Mouse (Mus musculus): ENCODE results near the gene Golga7b. TPM values are rescaled to one million over a fixed set of nuclear protein-coding genes. Genes with fewer than 3 reads are reported as not detected.
A peak's percentile ranks its signal among the peaks of the same experiment; 100 is the strongest.

Gene Golga7b
- polyA plus RNA-seq, 1 experiment from 2014 or later: not detected

GRCm38 (mm10) chr19:42256611-42257240 lies 9.4 kb downstream of the Golga7b start:
- DNase-seq (ENCODE audit: low spot score) (no peak), ATAC-seq (ENCODE audit: insufficient number of reproducible peaks, low FRiP score, low TSS enrichment, low read depth) (no peak)
- Histone ChIP-seq H3K4me1 (ENCODE audit: control insufficient read depth, insufficient read depth, low read length) (no peaks in the 10 kb centered on the region), H3K27me3 (ENCODE audit: control insufficient read depth, insufficient read depth, low read length) (peaks cover 9% of the 10 kb centered on the region), H3K9me3 (ENCODE audit: control insufficient read depth, low read length) (no peaks in the 10 kb centered on the region), H3K27ac (replicated peaks; ENCODE audit: low read depth, low read length) (no peak overlapping the region), H3K9ac (ENCODE audit: low read length) (no peak overlapping the region), H3K4me3 (ENCODE audit: low read depth, low read length) (no peak overlapping the region), H3K36me3 (ENCODE audit: control insufficient read depth, insufficient read depth, low read length) (no peaks in the 10 kb centered on the region), H3K4me2 (ENCODE audit: low read depth, severe bottlenecking) (no peak overlapping the region)
- 86% methylated on average over 12 of the region's 12 CpGs for WGBS

- H3K4me3 ChIP-seq (ENCODE audit: low read depth, low read length): no peak overlapping the region
- peaks cover 9% of the 10 kb centered on the region for H3K27me3 ChIP-seq (ENCODE audit: control insufficient read depth, insufficient read depth, low read length)
- DNase-seq (ENCODE audit: low spot score) (no peak), ATAC-seq (ENCODE audit: insufficient number of reproducible peaks, low FRiP score, low TSS enrichment, low read depth) (no peak)
- 87% methylated on average over 12 of the region's 12 CpGs for WGBS
- no peaks in the 10 kb centered on the region for H3K4me1 ChIP-seq (ENCODE audit: control insufficient read depth, insufficient read depth, low read length)
- H3K9me3 ChIP-seq (ENCODE audit: control insufficient read depth, low read length): no peaks in the 10 kb centered on the region
- H3K9ac ChIP-seq (ENCODE audit: low read length): no peak overlapping the region
- no peak overlapping the region for H3K4me2 ChIP-seq (ENCODE audit: low read depth, severe bottlenecking)
- H3K27ac ChIP-seq (replicated peaks; ENCODE audit: low read depth, low read length): no peak overlapping the region
- H3K36me3 ChIP-seq (ENCODE audit: control insufficient read depth, insufficient read depth, low read length): no peaks in the 10 kb centered on the region
Observed at GRCm38 (mm10) chr19:42257241-42257635, 9.9 kb downstream of the Golga7b start.

- H3K27me3 ChIP-seq (ENCODE audit: control insufficient read depth, insufficient read depth, low read length): peaks cover 9% of the 10 kb centered on the region
- H3K27ac ChIP-seq (replicated peaks; ENCODE audit: low read depth, low read length): no peak overlapping the region
- no peak overlapping the region for H3K4me2 ChIP-seq (ENCODE audit: low read depth, severe bottlenecking)
- H3K9me3 ChIP-seq (ENCODE audit: control insufficient read depth, low read length): no peaks in the 10 kb centered on the region
- no peak overlapping the region for H3K9ac ChIP-seq (ENCODE audit: low read length)
- H3K4me1 ChIP-seq (ENCODE audit: control insufficient read depth, insufficient read depth, low read length): no peaks in the 10 kb centered on the region
- no peak overlapping the region for H3K4me3 ChIP-seq (ENCODE audit: low read depth, low read length)
- DNase-seq (ENCODE audit: low spot score) (no peak), ATAC-seq (ENCODE audit: insufficient number of reproducible peaks, low FRiP score, low TSS enrichment, low read depth) (no peak)
- WGBS: 89% methylated on average over 3 of the region's 3 CpGs
- H3K36me3 ChIP-seq (ENCODE audit: control insufficient read depth, insufficient read depth, low read length): no peaks in the 10 kb centered on the region
Observed at GRCm38 (mm10) chr19:42258031-42258430, 10.7 kb downstream of the Golga7b start.

- H3K36me3 ChIP-seq (ENCODE audit: control insufficient read depth, insufficient read depth, low read length): no peaks in the 10 kb centered on the region
- DNase-seq (ENCODE audit: low spot score) (no peak), ATAC-seq (ENCODE audit: insufficient number of reproducible peaks, low FRiP score, low TSS enrichment, low read depth) (no peak)
- H3K27me3 ChIP-seq (ENCODE audit: control insufficient read depth, insufficient read depth, low read length): peaks cover 9% of the 10 kb centered on the region
- WGBS: 68% methylated on average over 5 of the region's 5 CpGs
- no peak overlapping the region for H3K27ac ChIP-seq (replicated peaks; ENCODE audit: low read depth, low read length)
- H3K4me2 ChIP-seq (ENCODE audit: low read depth, severe bottlenecking): no peak overlapping the region
- H3K9me3 ChIP-seq (ENCODE audit: control insufficient read depth, low read length): no peaks in the 10 kb centered on the region
- H3K4me1 ChIP-seq (ENCODE audit: control insufficient read depth, insufficient read depth, low read length): no peaks in the 10 kb centered on the region
- H3K4me3 ChIP-seq (ENCODE audit: low read depth, low read length): no peak overlapping the region
- no peak overlapping the region for H3K9ac ChIP-seq (ENCODE audit: low read length)
Observed at GRCm38 (mm10) chr19:42258596-42258995, 11.2 kb downstream of the Golga7b start.

GRCm38 (mm10) chr19:42260486-42260885 lies 13.1 kb downstream of the Golga7b start:
- H3K9ac ChIP-seq (ENCODE audit: low read length): no peak overlapping the region
- no peaks in the 10 kb centered on the region for H3K36me3 ChIP-seq (ENCODE audit: control insufficient read depth, insufficient read depth, low read length)
- peaks cover under 1% of the 10 kb centered on the region; the same call in 1 of the 2 replicates for H3K27me3 ChIP-seq (ENCODE audit: control insufficient read depth, insufficient read depth, low read length)
- no peak for ATAC-seq (ENCODE audit: insufficient number of reproducible peaks, low FRiP score, low TSS enrichment, low read depth)
- H3K9me3 ChIP-seq (ENCODE audit: control insufficient read depth, low read length): no peaks in the 10 kb centered on the region
- H3K27ac ChIP-seq (replicated peaks; ENCODE audit: low read depth, low read length): no peak overlapping the region
- 87% methylated on average over 8 of the region's 8 CpGs for WGBS
- no peak overlapping the region for H3K4me2 ChIP-seq (ENCODE audit: low read depth, severe bottlenecking)
- DNase-seq (ENCODE audit: low spot score): no peak
- H3K4me3 ChIP-seq (ENCODE audit: low read depth, low read length): no peak overlapping the region
- H3K4me1 ChIP-seq (ENCODE audit: control insufficient read depth, insufficient read depth, low read length): no peaks in the 10 kb centered on the region

- DNase-seq (ENCODE audit: low spot score) (no peak), ATAC-seq (ENCODE audit: insufficient number of reproducible peaks, low FRiP score, low TSS enrichment, low read depth) (no peak)
- Histone ChIP-seq H3K27me3 (ENCODE audit: control insufficient read depth, insufficient read depth, low read length) (peaks cover 2% of the 10 kb centered on the region; the same call in 1 of the 2 replicates), H3K9ac (ENCODE audit: low read length) (no peak overlapping the region), H3K4me1 (ENCODE audit: control insufficient read depth, insufficient read depth, low read length) (no peaks in the 10 kb centered on the region), H3K27ac (replicated peaks; ENCODE audit: low read depth, low read length) (no peak overlapping the region), H3K9me3 (ENCODE audit: control insufficient read depth, low read length) (no peaks in the 10 kb centered on the region), H3K36me3 (ENCODE audit: control insufficient read depth, insufficient read depth, low read length) (no peaks in the 10 kb centered on the region), H3K4me3 (ENCODE audit: low read depth, low read length) (no peak overlapping the region), H3K4me2 (ENCODE audit: low read depth, severe bottlenecking) (no peak overlapping the region)
- 57% methylated on average over 3 of the region's 3 CpGs for WGBS
Observed at GRCm38 (mm10) chr19:42263524-42263923, 16.1 kb downstream of the Golga7b start.

- DNase-seq (ENCODE audit: low spot score) (peak; percentile 59), ATAC-seq (ENCODE audit: insufficient number of reproducible peaks, low FRiP score, low TSS enrichment, low read depth) (no peak)
- H3K27me3 ChIP-seq (ENCODE audit: control insufficient read depth, insufficient read depth, low read length): peaks cover 4% of the 10 kb centered on the region; the same call in 1 of the 2 replicates
- no peaks in the 10 kb centered on the region for H3K36me3 ChIP-seq (ENCODE audit: control insufficient read depth, insufficient read depth, low read length)
- no peaks in the 10 kb centered on the region for H3K9me3 ChIP-seq (ENCODE audit: control insufficient read depth, low read length)
- WGBS: 2% methylated on average over 19 of the region's 19 CpGs
- H3K4me1 ChIP-seq (ENCODE audit: control insufficient read depth, insufficient read depth, low read length): no peaks in the 10 kb centered on the region
- no peak overlapping the region for H3K4me3 ChIP-seq (ENCODE audit: low read depth, low read length)
- no peak overlapping the region for H3K27ac ChIP-seq (replicated peaks; ENCODE audit: low read depth, low read length)
- H3K9ac ChIP-seq (ENCODE audit: low read length): no peak overlapping the region
- peak overlapping the region; percentile 38 for H3K4me2 ChIP-seq (ENCODE audit: low read depth, severe bottlenecking)
Observed at GRCm38 (mm10) chr19:42268337-42268736, 21.0 kb downstream of the Golga7b start.

- 63% methylated on average over 6 of the region's 6 CpGs for WGBS
Observed at GRCm38 (mm10) chr19:42270119-42270518, 22.7 kb downstream of the Golga7b start.

GRCm38 (mm10) chr19:42271182-42271581 lies 23.8 kb downstream of the Golga7b start:
- peaks cover 4% of the 10 kb centered on the region; the same call in 1 of the 2 replicates for H3K27me3 ChIP-seq (ENCODE audit: control insufficient read depth, insufficient read depth, low read length)
- WGBS: 86% methylated on average over 7 of the region's 7 CpGs
- ATAC-seq (ENCODE audit: insufficient number of reproducible peaks, low FRiP score, low TSS enrichment, low read depth): no peak

More at GRCm38 (mm10) chr19:42270119-42270518, 22.7 kb downstream of the Golga7b start:
- Histone ChIP-seq H3K4me2 (ENCODE audit: low read depth, severe bottlenecking) (no peak overlapping the region), H3K27me3 (ENCODE audit: control insufficient read depth, insufficient read depth, low read length) (peaks cover 4% of the 10 kb centered on the region; the same call in 1 of the 2 replicates), H3K4me1 (ENCODE audit: control insufficient read depth, insufficient read depth, low read length) (no peaks in the 10 kb centered on the region), H3K9ac (ENCODE audit: low read length) (no peak overlapping the region), H3K27ac (replicated peaks; ENCODE audit: low read depth, low read length) (no peak overlapping the region), H3K9me3 (ENCODE audit: control insufficient read depth, low read length) (no peaks in the 10 kb centered on the region), H3K4me3 (ENCODE audit: low read depth, low read length) (no peak overlapping the region), H3K36me3 (ENCODE audit: control insufficient read depth, insufficient read depth, low read length) (no peaks in the 10 kb centered on the region)
- ATAC-seq (ENCODE audit: insufficient number of reproducible peaks, low FRiP score, low TSS enrichment, low read depth) (no peak), DNase-seq (ENCODE audit: low spot score) (no peak)

More at GRCm38 (mm10) chr19:42271182-42271581, 23.8 kb downstream of the Golga7b start:
- no peak for DNase-seq (ENCODE audit: low spot score)
- H3K4me1 ChIP-seq (ENCODE audit: control insufficient read depth, insufficient read depth, low read length): no peaks in the 10 kb centered on the region
- no peaks in the 10 kb centered on the region for H3K9me3 ChIP-seq (ENCODE audit: control insufficient read depth, low read length)
- no peak overlapping the region for H3K4me3 ChIP-seq (ENCODE audit: low read depth, low read length)
- no peaks in the 10 kb centered on the region for H3K36me3 ChIP-seq (ENCODE audit: control insufficient read depth, insufficient read depth, low read length)
- no peak overlapping the region for H3K9ac ChIP-seq (ENCODE audit: low read length)
- no peak overlapping the region for H3K27ac ChIP-seq (replicated peaks; ENCODE audit: low read depth, low read length)
- H3K4me2 ChIP-seq (ENCODE audit: low read depth, severe bottlenecking): no peak overlapping the region

All from limb, embryonic 11.5 days (tissue).